Mouse (Mus musculus): ENCODE results near the gene Prdm16. TPM values are rescaled to one million over a fixed set of nuclear protein-coding genes. Genes with fewer than 3 reads are reported as not detected.

Prdm16 gene
- polyA plus RNA-seq, 1 experiment from 2014 or later, result 39.0 TPM

DNA sequence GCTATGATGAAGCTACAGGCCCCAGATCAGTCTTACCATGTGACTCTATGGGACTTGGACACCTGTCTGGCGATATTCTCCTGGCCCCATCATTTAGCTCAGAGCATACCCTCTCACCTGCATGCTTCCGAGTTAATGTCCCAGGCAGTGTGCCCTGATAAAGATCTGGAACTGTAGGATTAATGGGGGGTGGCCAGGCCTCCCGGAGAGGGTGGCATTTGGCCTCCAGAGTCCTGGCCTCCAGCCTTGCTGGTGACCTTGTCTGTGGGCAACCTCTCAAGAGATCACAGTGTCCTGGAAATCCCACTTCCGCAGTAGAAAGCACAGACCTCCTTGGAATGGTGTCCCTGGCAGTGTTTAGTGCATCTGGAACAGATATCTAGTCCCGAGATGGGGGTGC is 131.4 kb downstream of the Prdm16 start:
- no peaks in the 10 kb centered on the region for H3K9me3 ChIP-seq
- peaks cover 48% of the 10 kb centered on the region for H3K27me3 ChIP-seq
- H3K4me3 ChIP-seq, result no peak overlapping the region
- H3K4me2 ChIP-seq, result no peak overlapping the region
- peaks cover 60% of the 10 kb centered on the region for H3K4me1 ChIP-seq
- ATAC-seq (ENCODE audit: insufficient number of reproducible peaks, insufficient read depth, low FRiP score, low TSS enrichment, low read depth), result no peak
- no peaks in the 10 kb centered on the region for H3K36me3 ChIP-seq
- no peak overlapping the region for H3K9ac ChIP-seq
- H3K27ac ChIP-seq, result no peak overlapping the region
- WGBS, result 77% methylated on average over 5 of the region's 5 CpGs

DNA sequence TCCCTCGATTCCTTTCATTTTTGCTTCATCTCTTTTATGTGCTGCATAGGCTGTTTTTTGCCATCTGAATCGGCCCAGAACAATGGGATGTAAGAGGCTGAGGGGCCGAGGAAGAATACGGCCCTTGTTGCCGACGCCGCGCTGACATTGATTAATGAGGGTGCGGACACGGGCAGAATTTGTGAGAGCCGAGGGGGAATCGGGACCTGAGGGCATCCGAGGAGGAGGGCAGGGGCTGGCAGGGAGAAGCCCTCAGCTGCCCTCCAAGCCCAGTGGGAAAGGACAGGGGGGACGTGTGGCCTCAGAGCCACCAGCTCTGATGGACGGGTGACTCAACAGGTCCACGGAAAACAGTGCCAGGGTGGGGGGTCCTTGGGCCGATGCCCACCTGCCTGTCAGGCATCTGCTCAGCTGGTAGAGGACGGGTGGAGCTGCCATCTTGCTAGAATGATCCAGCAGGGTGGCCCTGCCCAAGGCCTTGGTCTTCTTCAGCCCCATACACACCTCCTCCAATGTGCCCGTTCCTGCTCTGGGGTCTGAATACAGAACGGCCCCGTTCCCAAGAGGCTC is 133.3 kb downstream of the Prdm16 start:
- Histone ChIP-seq H3K4me1 (peaks cover 70% of the 10 kb centered on the region), H3K27ac (no peak overlapping the region), H3K4me2 (peak overlapping the region; percentile 26; the same call in 1 of the 2 replicates), H3K9me3 (no peaks in the 10 kb centered on the region), H3K27me3 (peaks cover 65% of the 10 kb centered on the region), H3K36me3 (no peaks in the 10 kb centered on the region), H3K4me3 (no peak overlapping the region), H3K9ac (no peak overlapping the region)
- no peak for ATAC-seq (ENCODE audit: insufficient number of reproducible peaks, insufficient read depth, low FRiP score, low TSS enrichment, low read depth)
- 46% methylated on average over 21 of the region's 21 CpGs for WGBS

GRCm38 (mm10) chr4:154502403-154503000 is 134.2 kb downstream of the Prdm16 start:
- Histone ChIP-seq H3K27ac (no peak overlapping the region), H3K4me3 (no peak overlapping the region), H3K4me1 (peaks cover 73% of the 10 kb centered on the region), H3K9me3 (no peaks in the 10 kb centered on the region), H3K36me3 (no peaks in the 10 kb centered on the region), H3K27me3 (peaks cover 73% of the 10 kb centered on the region), H3K4me2 (peak overlapping the region; percentile 26; the same call in 1 of the 2 replicates), H3K9ac (no peak overlapping the region)
- WGBS, result 46% methylated on average over 16 of the region's 16 CpGs
- no peak for ATAC-seq (ENCODE audit: insufficient number of reproducible peaks, insufficient read depth, low FRiP score, low TSS enrichment, low read depth)

DNA sequence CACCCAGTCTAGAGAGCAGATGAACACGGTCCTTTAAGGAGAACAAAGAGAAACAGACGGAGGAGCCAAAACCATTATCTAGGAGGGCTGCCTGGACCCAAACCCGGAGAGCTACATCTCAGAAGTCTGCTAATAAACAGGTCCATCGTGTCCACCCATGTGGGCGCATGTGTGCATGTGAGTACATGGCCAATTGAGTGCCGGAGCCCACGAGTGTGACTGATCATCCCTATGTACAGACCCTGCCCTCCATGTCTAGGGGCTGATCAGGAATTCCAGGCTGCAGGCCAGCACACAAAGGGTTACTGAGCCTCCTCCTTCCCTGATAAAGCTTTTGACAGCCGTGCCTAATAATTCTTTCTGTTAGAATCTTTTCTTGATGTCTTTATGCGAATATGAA is 136.0 kb downstream of the Prdm16 start:
- no peak overlapping the region for H3K4me3 ChIP-seq
- H3K27me3 ChIP-seq, result peaks cover 72% of the 10 kb centered on the region
- ATAC-seq (ENCODE audit: insufficient number of reproducible peaks, insufficient read depth, low FRiP score, low TSS enrichment, low read depth), result no peak
- H3K36me3 ChIP-seq, result no peaks in the 10 kb centered on the region
- no peaks in the 10 kb centered on the region for H3K9me3 ChIP-seq
- H3K4me2 ChIP-seq, result no peak overlapping the region
- WGBS, result 66% methylated on average over 9 of the region's 9 CpGs
- no peak overlapping the region for H3K9ac ChIP-seq
- peak overlapping the region; percentile 19; the same call in 1 of the 2 replicates for H3K27ac ChIP-seq
- H3K4me1 ChIP-seq, result peaks cover 80% of the 10 kb centered on the region

GRCm38 (mm10) chr4:154499701-154500523 is 136.8 kb downstream of the Prdm16 start:
- Histone ChIP-seq H3K4me2 (peak overlapping the region; percentile 40), H3K4me3 (no peak overlapping the region), H3K4me1 (peaks cover 88% of the 10 kb centered on the region), H3K9me3 (no peaks in the 10 kb centered on the region), H3K27me3 (peaks cover 70% of the 10 kb centered on the region), H3K9ac (peak overlapping the region; percentile 36; the same call in 1 of the 2 replicates), H3K27ac (peak overlapping the region; percentile 19; the same call in 1 of the 2 replicates), H3K36me3 (no peaks in the 10 kb centered on the region)
- WGBS, result 21% methylated on average over 29 of the region's 29 CpGs
- ATAC-seq (ENCODE audit: insufficient number of reproducible peaks, insufficient read depth, low FRiP score, low TSS enrichment, low read depth), result peak; percentile 45

DNA sequence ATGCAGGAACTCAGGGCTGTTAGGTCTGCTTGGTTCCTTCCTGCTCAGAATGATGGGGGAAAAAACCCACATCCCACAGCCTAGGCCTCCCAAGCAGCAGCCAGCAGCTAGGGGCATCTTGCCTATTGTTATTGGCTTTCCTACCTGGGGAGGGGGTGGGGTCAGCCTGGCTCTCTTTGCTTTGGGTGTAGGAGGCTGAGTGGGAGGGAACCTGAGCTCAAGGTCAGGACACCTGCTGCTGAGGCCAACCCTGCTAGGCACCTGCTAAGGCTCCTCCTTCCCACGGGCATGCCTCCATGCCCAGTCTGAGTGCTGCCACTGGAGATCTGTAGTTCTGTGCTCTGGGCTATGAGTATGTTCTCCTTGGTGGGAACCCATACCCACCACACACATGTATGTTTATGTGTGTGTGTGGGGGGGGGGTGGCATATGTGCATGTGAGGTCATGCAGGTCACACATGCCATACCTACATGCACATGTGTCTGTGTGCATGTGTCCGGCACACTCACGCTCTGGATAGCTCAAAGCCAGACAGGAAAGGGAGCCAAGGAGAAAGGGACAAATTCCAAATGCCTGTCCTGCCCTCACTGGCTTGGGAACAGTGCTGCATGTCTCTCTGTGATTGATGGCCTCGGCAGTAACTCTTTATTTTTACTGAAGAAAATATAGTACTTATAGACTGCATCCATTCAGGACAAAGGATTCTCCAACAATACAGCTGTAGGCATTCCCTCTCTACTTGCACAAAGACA is 139.1 kb downstream of the Prdm16 start:
- WGBS, result 81% methylated on average over 4 of the region's 4 CpGs
- ATAC-seq (ENCODE audit: insufficient number of reproducible peaks, insufficient read depth, low FRiP score, low TSS enrichment, low read depth), result no peak
- H3K4me3 ChIP-seq, result no peak overlapping the region

GRCm38 (mm10) chr4:154496991-154497390 is 139.7 kb downstream of the Prdm16 start:
- Histone ChIP-seq H3K4me1 (peaks cover 98% of the 10 kb centered on the region), H3K36me3 (no peaks in the 10 kb centered on the region), H3K4me2 (no peak overlapping the region), H3K9me3 (no peaks in the 10 kb centered on the region), H3K9ac (no peak overlapping the region), H3K27me3 (peaks cover 72% of the 10 kb centered on the region), H3K27ac (no peak overlapping the region), H3K4me3 (no peak overlapping the region)
- no peak; the same call in 1 of the 2 replicates for ATAC-seq (ENCODE audit: insufficient number of reproducible peaks, insufficient read depth, low FRiP score, low TSS enrichment, low read depth)
- WGBS, result 16% methylated on average over 7 of the region's 7 CpGs

More for the DNA sequence above, 139.1 kb downstream of the Prdm16 start:
- H3K9ac ChIP-seq, result no peak overlapping the region
- no peak overlapping the region for H3K4me2 ChIP-seq
- no peak overlapping the region for H3K27ac ChIP-seq
- peaks cover 98% of the 10 kb centered on the region for H3K4me1 ChIP-seq
- no peaks in the 10 kb centered on the region for H3K36me3 ChIP-seq
- peaks cover 72% of the 10 kb centered on the region for H3K27me3 ChIP-seq
- H3K9me3 ChIP-seq, result no peaks in the 10 kb centered on the region

DNA sequence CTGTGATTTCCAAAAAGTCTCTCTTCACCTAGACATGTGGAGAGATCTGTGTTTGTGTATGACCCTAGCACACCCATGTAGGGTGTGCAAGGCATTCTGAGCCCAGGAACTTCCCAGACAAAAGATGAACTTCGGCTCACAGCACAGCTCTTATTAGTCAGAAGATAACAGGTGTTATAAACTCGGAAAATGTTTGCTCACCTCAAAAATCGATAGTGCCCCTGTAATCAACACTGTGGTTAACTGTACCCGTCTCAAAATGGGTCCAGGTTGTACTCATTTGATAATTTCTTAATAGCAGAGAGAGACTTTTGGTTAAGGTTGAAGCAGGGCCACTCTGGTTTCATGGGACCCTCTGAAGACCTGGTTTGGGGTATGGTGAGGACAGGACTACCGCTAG is 140.2 kb downstream of the Prdm16 start:
- Histone ChIP-seq H3K36me3 (no peaks in the 10 kb centered on the region), H3K9ac (no peak overlapping the region), H3K27ac (no peak overlapping the region), H3K4me3 (no peak overlapping the region), H3K9me3 (no peaks in the 10 kb centered on the region), H3K4me2 (no peak overlapping the region), H3K27me3 (peaks cover 75% of the 10 kb centered on the region), H3K4me1 (peaks cover 95% of the 10 kb centered on the region)
- ATAC-seq (ENCODE audit: insufficient number of reproducible peaks, insufficient read depth, low FRiP score, low TSS enrichment, low read depth), result no peak
- 82% methylated on average over 5 of the region's 5 CpGs for WGBS

DNA sequence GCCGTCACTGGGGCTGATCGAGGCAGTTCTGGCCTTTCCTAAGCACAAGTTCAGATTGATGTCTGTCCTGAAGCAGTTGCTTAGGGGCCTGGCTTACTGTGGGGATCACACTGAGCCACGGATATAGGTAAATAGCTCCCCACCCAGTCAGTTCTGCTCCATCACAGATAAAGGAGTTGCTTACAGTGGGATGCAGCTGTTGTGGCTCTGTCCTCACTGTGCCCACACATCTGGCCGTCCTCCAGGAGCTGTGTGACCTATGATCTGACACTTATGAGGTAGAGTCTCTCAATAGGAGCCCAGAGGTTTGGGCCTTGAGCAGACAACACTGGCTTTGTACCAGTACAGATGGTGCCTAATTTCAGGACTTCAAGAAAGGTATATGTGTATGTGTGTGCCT is 142.7 kb downstream of the Prdm16 start:
- no peak overlapping the region for H3K9ac ChIP-seq
- 39% methylated on average over 4 of the region's 4 CpGs for WGBS
- H3K27ac ChIP-seq, result peak overlapping the region; percentile 68
- H3K36me3 ChIP-seq, result no peaks in the 10 kb centered on the region
- H3K4me1 ChIP-seq, result peaks cover 78% of the 10 kb centered on the region
- no peak overlapping the region for H3K4me2 ChIP-seq
- H3K27me3 ChIP-seq, result peaks cover 70% of the 10 kb centered on the region
- H3K9me3 ChIP-seq, result no peaks in the 10 kb centered on the region
- no peak overlapping the region for H3K4me3 ChIP-seq
- ATAC-seq (ENCODE audit: insufficient number of reproducible peaks, insufficient read depth, low FRiP score, low TSS enrichment, low read depth), result no peak

DNA sequence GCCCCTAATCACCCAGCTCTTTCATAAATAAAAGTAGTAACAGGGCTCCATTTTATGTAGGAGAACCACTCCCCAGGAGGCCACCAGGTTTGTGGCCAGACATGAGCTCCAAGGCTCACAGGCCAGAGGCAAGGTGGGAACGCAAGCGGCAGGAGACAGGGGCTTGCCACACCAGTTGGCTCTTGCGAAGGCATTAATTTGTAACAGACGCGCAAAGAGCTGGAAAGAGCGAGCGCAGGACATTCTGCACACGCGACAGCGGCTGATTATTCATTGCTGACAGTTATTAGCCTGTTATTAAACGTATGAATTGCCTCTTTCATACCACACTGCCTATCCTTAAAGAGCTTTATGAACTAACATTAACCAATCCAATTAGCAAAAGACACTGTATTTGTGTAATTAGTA is 144.0 kb downstream of the Prdm16 start:
- Histone ChIP-seq H3K36me3 (no peaks in the 10 kb centered on the region), H3K9me3 (no peaks in the 10 kb centered on the region), H3K27me3 (peaks cover 63% of the 10 kb centered on the region), H3K4me2 (peak overlapping the region; percentile 24; the same call in 1 of the 2 replicates), H3K27ac (no peak overlapping the region), H3K4me3 (no peak overlapping the region), H3K4me1 (peaks cover 80% of the 10 kb centered on the region), H3K9ac (no peak overlapping the region)
- ATAC-seq (ENCODE audit: insufficient number of reproducible peaks, insufficient read depth, low FRiP score, low TSS enrichment, low read depth), result no peak
- 13% methylated on average over 11 of the region's 11 CpGs for WGBS

DNA sequence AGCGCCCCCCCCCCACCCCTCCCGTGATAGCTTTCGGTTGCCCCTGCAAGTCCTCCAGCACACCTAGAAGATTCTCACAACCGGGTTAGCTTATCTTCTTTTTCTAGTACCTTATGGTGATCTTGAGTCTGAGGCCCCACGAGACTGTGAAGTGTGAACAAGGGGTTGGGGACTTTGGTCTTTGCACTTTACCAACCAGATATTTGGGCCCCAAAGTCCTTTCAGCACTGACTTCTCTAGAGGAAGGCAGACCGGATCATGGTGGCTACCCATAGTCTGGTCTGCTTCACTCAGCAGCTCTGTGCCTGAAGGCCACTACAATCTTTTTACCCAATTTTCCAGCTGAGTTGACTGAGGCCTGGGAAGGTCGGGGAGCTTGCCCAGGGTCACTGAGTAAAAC is 144.4 kb downstream of the Prdm16 start:
- whole genome bisulfite sequencing, result 50% methylated on average over 7 of the region's 7 CpGs
- Histone ChIP-seq H3K9me3 (no peaks in the 10 kb centered on the region), H3K27me3 (peaks cover 65% of the 10 kb centered on the region), H3K4me2 (no peak overlapping the region), H3K9ac (no peak overlapping the region), H3K4me3 (no peak overlapping the region), H3K4me1 (peaks cover 78% of the 10 kb centered on the region), H3K27ac (no peak overlapping the region), H3K36me3 (no peaks in the 10 kb centered on the region)
- ATAC-seq (ENCODE audit: insufficient number of reproducible peaks, insufficient read depth, low FRiP score, low TSS enrichment, low read depth), result no peak
